In genomic region chr8:60992561-60992909, GRCm38 (mm10) we compare ENCODE assay signal across 7 mouse cellular contexts. TPM values are rescaled to one million over a fixed set of nuclear protein-coding genes. Genes with fewer than 3 reads are reported as not detected.
DNase-seq lines count a peak whose midpoint lies in the region; ATAC-seq and TF ChIP-seq lines count a peak whose summit lies in the region.

No protein-coding gene starts in this region.

- H3K9me3 ChIP-seq in ES-Bruce4 (replicated peaks; ENCODE audit: control insufficient read depth, insufficient read depth, low read length, poor library complexity, severe bottlenecking), result peaks cover 16% of the 10 kb centered on the region
- no peaks in the 10 kb centered on the region for H3K9me3 ChIP-seq in heart, embryonic 10.5 days
- no peaks in the 10 kb centered on the region for H3K9me3 ChIP-seq in kidney, postnatal 0 days (replicated peaks; ENCODE audit: low read length)
- no peaks in the 10 kb centered on the region for H3K9me3 ChIP-seq in stomach, postnatal 0 days (ENCODE audit: control insufficient read depth, low read length)

- under 1% methylated on average over 16 of the region's 16 CpGs for WGBS in heart, embryonic 10.5 days
- 1% methylated on average over 15 of the region's 16 CpGs for WGBS in kidney, postnatal 0 days
- WGBS in stomach, postnatal 0 days, result 1% methylated on average over 16 of the region's 16 CpGs

- TF ChIP-seq EP300 in ES-Bruce4 (IDR thresholded peaks at IDR 0.05; ENCODE audit: insufficient read depth, low read depth, low read length), result no peak
- TF ChIP-seq EP300 in stomach, postnatal 0 days (optimal IDR thresholded peaks at IDR 0.05), result no peak

- peak overlapping the region; percentile 95 for H3K4me3 ChIP-seq in ES-Bruce4 (ENCODE audit: low read depth, low read length)
- H3K4me3 ChIP-seq in heart, embryonic 10.5 days, result peak overlapping the region; percentile 82
- H3K4me3 ChIP-seq in kidney, postnatal 0 days (replicated peaks; ENCODE audit: low read depth, low read length), result peak overlapping the region; percentile 79
- H3K4me3 ChIP-seq in stomach, postnatal 0 days (ENCODE audit: low read depth, low read length), result peak overlapping the region; percentile 75

- ATAC-seq in kidney, postnatal 0 days (replicated peaks; ENCODE audit: low FRiP score, low read depth), result peak; percentile 89
- peak; percentile 84; the same call in 1 of the 2 replicates for ATAC-seq in stomach, postnatal 0 days (ENCODE audit: low FRiP score, low TSS enrichment)

- H3K9ac ChIP-seq in ES-Bruce4 (ENCODE audit: low read depth, poor library complexity, severe bottlenecking), result peak overlapping the region; percentile 71
- H3K9ac ChIP-seq in kidney, postnatal 0 days (ENCODE audit: low read depth, low read length), result peak overlapping the region; percentile 77
- peak overlapping the region; percentile 54 for H3K9ac ChIP-seq in stomach, postnatal 0 days (ENCODE audit: low read length)

- H3K4me1 ChIP-seq in ES-Bruce4 (ENCODE audit: control insufficient read depth, insufficient read depth, low read length), result peaks cover 1% of the 10 kb centered on the region
- peaks cover 4% of the 10 kb centered on the region for H3K4me1 ChIP-seq in heart, embryonic 10.5 days
- H3K4me1 ChIP-seq in kidney, postnatal 0 days (replicated peaks; ENCODE audit: insufficient read depth, low read length), result no peaks in the 10 kb centered on the region
- H3K4me1 ChIP-seq in stomach, postnatal 0 days (replicated peaks; ENCODE audit: control insufficient read depth, insufficient read depth), result no peaks in the 10 kb centered on the region

- peak overlapping the region; percentile 56 for H3K4me2 ChIP-seq in kidney, postnatal 0 days (ENCODE audit: low read length)
- peak overlapping the region; percentile 64 for H3K4me2 ChIP-seq in stomach, postnatal 0 days (replicated peaks; ENCODE audit: low read depth)

- H3K27ac ChIP-seq in ES-Bruce4 (ENCODE audit: insufficient read depth, low read length), result peak overlapping the region; percentile 93
- H3K27ac ChIP-seq in heart, embryonic 10.5 days, result peak overlapping the region; percentile 95
- H3K27ac ChIP-seq in kidney, postnatal 0 days, result peak overlapping the region; percentile 91
- H3K27ac ChIP-seq in stomach, postnatal 0 days (replicated peaks), result peak overlapping the region; percentile 74

- no peak for TF ChIP-seq CTCF in ES-Bruce4 (IDR thresholded peaks at IDR 0.05; ENCODE audit: low read depth, low read length)
- no peak for TF ChIP-seq CTCF in kidney, postnatal 0 days (IDR thresholded peaks at IDR 0.05; ENCODE audit: low read depth)
- TF ChIP-seq CTCF in stomach, postnatal 0 days (IDR thresholded peaks at IDR 0.05; ENCODE audit: low read depth), result no peak

- no peak for TF ChIP-seq POLR2A in ES-Bruce4 (IDR thresholded peaks at IDR 0.05; ENCODE audit: insufficient read depth, low read length)

- H3K27me3 ChIP-seq in ES-Bruce4 (ENCODE audit: control insufficient read depth, insufficient read depth, low read length, poor library complexity, severe bottlenecking), result no peaks in the 10 kb centered on the region; the same call in 1 of the 2 replicates
- no peaks in the 10 kb centered on the region for H3K27me3 ChIP-seq in heart, embryonic 10.5 days (ENCODE audit: insufficient read depth, poor library complexity, severe bottlenecking)
- H3K27me3 ChIP-seq in kidney, postnatal 0 days (ENCODE audit: insufficient read depth, low read length), result no peaks in the 10 kb centered on the region
- H3K27me3 ChIP-seq in stomach, postnatal 0 days (ENCODE audit: control insufficient read depth, insufficient read depth, low read length), result no peaks in the 10 kb centered on the region

- no peaks in the 10 kb centered on the region for H3K36me3 ChIP-seq in ES-Bruce4 (ENCODE audit: control insufficient read depth, insufficient read depth, low read length, poor library complexity, severe bottlenecking)
- H3K36me3 ChIP-seq in heart, embryonic 10.5 days, result no peaks in the 10 kb centered on the region
- no peaks in the 10 kb centered on the region for H3K36me3 ChIP-seq in kidney, postnatal 0 days (ENCODE audit: insufficient read depth, low read length)
- H3K36me3 ChIP-seq in stomach, postnatal 0 days (ENCODE audit: control insufficient read depth, insufficient read depth, low read length), result no peaks in the 10 kb centered on the region

- peak; percentile 92 for DNase-seq in 416B (ENCODE audit: low read depth)
- peak; percentile 94 for DNase-seq in embryo, embryonic 9.5 days (ENCODE audit: extremely low spot score)
- DNase-seq in heart, embryonic 10.5 days (ENCODE audit: low spot score), result peak; percentile 96
- peak; percentile 90 for DNase-seq in kidney, postnatal 0 days (ENCODE audit: low spot score)
- peak; percentile 80 for DNase-seq in lung, postnatal 25 days (ENCODE audit: low spot score)
- DNase-seq in stomach, postnatal 0 days (ENCODE audit: low spot score), result no peak

RNA-seq across cellular contexts. Expression of gene Nek1, which starts 0.5 kb away (rescaled TPM):
- 31.5 and 33.5 TPM in 2 replicates for polyA plus RNA-seq in ES-Bruce4 (2011; ENCODE audit: insufficient read depth, insufficient read length, low read depth, missing spikeins)
- 12.8 and 13.7 TPM in 2 replicates for polyA plus RNA-seq in heart, embryonic 10.5 days (2016; fragmentation: Nextera tagmentation; extraction: Ambion mirVana)
- polyA plus RNA-seq in kidney, postnatal 0 days (2015; fragmentation: Nextera tagmentation; extraction: Ambion mirVana), result 14.3 and 14.5 TPM in 2 replicates
- polyA plus RNA-seq in stomach, postnatal 0 days (2015; fragmentation: Nextera tagmentation; extraction: Ambion mirVana), result 6.9 and 7.8 TPM in 2 replicates

RNA-seq across cellular contexts. Expression of gene Clcn3, which starts 9.4 kb away (rescaled TPM):
- 75.6 and 77.9 TPM in 2 replicates for polyA plus RNA-seq in ES-Bruce4 (2011; ENCODE audit: insufficient read depth, insufficient read length, low read depth, missing spikeins)
- 21.7 and 26.0 TPM in 2 replicates for polyA plus RNA-seq in heart, embryonic 10.5 days (2016; fragmentation: Nextera tagmentation; extraction: Ambion mirVana)
- 29.1 and 30.4 TPM in 2 replicates for polyA plus RNA-seq in kidney, postnatal 0 days (2015; fragmentation: Nextera tagmentation; extraction: Ambion mirVana)
- polyA plus RNA-seq in stomach, postnatal 0 days (2015; fragmentation: Nextera tagmentation; extraction: Ambion mirVana), result 21.3 and 21.7 TPM in 2 replicates
